Mouse (Mus musculus): Measurements from ENCODE around the gene Myo15b. TPM values are rescaled to one million over a fixed set of nuclear protein-coding genes. Genes with fewer than 3 reads are reported as not detected.
A peak's percentile ranks its signal among the peaks of the same experiment; 100 is the strongest.

The Myo15b gene
- polyA plus RNA-seq, 1 experiment from 2014 or later, result 1.7 TPM

- H3K9ac ChIP-seq (ENCODE audit: low read length), result no peak overlapping the region
- WGBS, result 47% methylated on average over 6 of the region's 6 CpGs
- H3K4me2 ChIP-seq (ENCODE audit: low read depth, low read length), result no peak overlapping the region
- no peaks in the 10 kb centered on the region for H3K9me3 ChIP-seq (replicated peaks; ENCODE audit: control insufficient read depth, low read length)
- H3K27ac ChIP-seq (ENCODE audit: low read length), result no peak overlapping the region
- no peaks in the 10 kb centered on the region for H3K27me3 ChIP-seq (ENCODE audit: control insufficient read depth, insufficient read depth, low read length)
- no peak overlapping the region for H3K4me3 ChIP-seq (ENCODE audit: low read length)
- H3K36me3 ChIP-seq (ENCODE audit: control insufficient read depth, insufficient read depth), result peaks cover 9% of the 10 kb centered on the region; the same call in 1 of the 2 replicates
- H3K4me1 ChIP-seq (ENCODE audit: control insufficient read depth, insufficient read depth, low read length), result no peaks in the 10 kb centered on the region
- ATAC-seq (replicated peaks; ENCODE audit: extremely low read depth, insufficient read depth, low FRiP score), result no peak
Observed at GRCm38 (mm10) chr11:115892213-115892612, 34.0 kb downstream of the Myo15b start.

GRCm38 (mm10) chr11:115893071-115893470 is 34.9 kb downstream of the Myo15b start:
- Histone ChIP-seq H3K36me3 (ENCODE audit: control insufficient read depth, insufficient read depth) (peaks cover 9% of the 10 kb centered on the region; the same call in 1 of the 2 replicates), H3K4me2 (ENCODE audit: low read depth, low read length) (no peak overlapping the region), H3K27ac (ENCODE audit: low read length) (no peak overlapping the region), H3K4me1 (ENCODE audit: control insufficient read depth, insufficient read depth, low read length) (no peaks in the 10 kb centered on the region), H3K27me3 (ENCODE audit: control insufficient read depth, insufficient read depth, low read length) (no peaks in the 10 kb centered on the region), H3K4me3 (ENCODE audit: low read length) (no peak overlapping the region), H3K9ac (ENCODE audit: low read length) (no peak overlapping the region), H3K9me3 (replicated peaks; ENCODE audit: control insufficient read depth, low read length) (no peaks in the 10 kb centered on the region)
- no peak for ATAC-seq (replicated peaks; ENCODE audit: extremely low read depth, insufficient read depth, low FRiP score)
- WGBS, result 85% methylated on average over 9 of the region's 9 CpGs

- no peak overlapping the region for H3K27ac ChIP-seq (ENCODE audit: low read length)
- H3K4me1 ChIP-seq (ENCODE audit: control insufficient read depth, insufficient read depth, low read length), result peaks cover 16% of the 10 kb centered on the region
- WGBS, result 60% methylated on average over 14 of the region's 14 CpGs
Observed at GRCm38 (mm10) chr11:115894755-115895520, 36.7 kb downstream of the Myo15b start.

GRCm38 (mm10) chr11:115898446-115898845 is 40.2 kb downstream of the Myo15b start:
- H3K9ac ChIP-seq (ENCODE audit: low read length), result peak overlapping the region; percentile 21; the same call in 1 of the 2 replicates
- H3K36me3 ChIP-seq (ENCODE audit: control insufficient read depth, insufficient read depth), result peaks cover 9% of the 10 kb centered on the region; the same call in 1 of the 2 replicates

More at GRCm38 (mm10) chr11:115894755-115895520, 36.7 kb downstream of the Myo15b start:
- Histone ChIP-seq H3K4me2 (ENCODE audit: low read depth, low read length) (no peak overlapping the region), H3K36me3 (ENCODE audit: control insufficient read depth, insufficient read depth) (peaks cover 9% of the 10 kb centered on the region; the same call in 1 of the 2 replicates), H3K4me3 (ENCODE audit: low read length) (no peak overlapping the region), H3K27me3 (ENCODE audit: control insufficient read depth, insufficient read depth, low read length) (no peaks in the 10 kb centered on the region), H3K9me3 (replicated peaks; ENCODE audit: control insufficient read depth, low read length) (no peaks in the 10 kb centered on the region), H3K9ac (ENCODE audit: low read length) (no peak overlapping the region)
- ATAC-seq (replicated peaks; ENCODE audit: extremely low read depth, insufficient read depth, low FRiP score), result no peak

GRCm38 (mm10) chr11:115898886-115899285 is 40.7 kb downstream of the Myo15b start:
- 0 out of 2 replicates have a peak, but pooled peaks cover 6% of the 10 kb centered on the region for H3K36me3 ChIP-seq (ENCODE audit: control insufficient read depth, insufficient read depth)
- no peaks in the 10 kb centered on the region for H3K27me3 ChIP-seq (ENCODE audit: control insufficient read depth, insufficient read depth, low read length)
- no peaks in the 10 kb centered on the region for H3K9me3 ChIP-seq (replicated peaks; ENCODE audit: control insufficient read depth, low read length)
- peaks cover 44% of the 10 kb centered on the region for H3K4me1 ChIP-seq (ENCODE audit: control insufficient read depth, insufficient read depth, low read length)
- no peak overlapping the region for H3K9ac ChIP-seq (ENCODE audit: low read length)
- peak overlapping the region; percentile 98 for H3K27ac ChIP-seq (ENCODE audit: low read length)
- H3K4me3 ChIP-seq (ENCODE audit: low read length), result no peak overlapping the region
- H3K4me2 ChIP-seq (ENCODE audit: low read depth, low read length), result no peak overlapping the region
- no peak for ATAC-seq (replicated peaks; ENCODE audit: extremely low read depth, insufficient read depth, low FRiP score)
- 18% methylated on average over 4 of the region's 4 CpGs for WGBS

More at GRCm38 (mm10) chr11:115898446-115898845, 40.2 kb downstream of the Myo15b start:
- H3K9me3 ChIP-seq (replicated peaks; ENCODE audit: control insufficient read depth, low read length), result no peaks in the 10 kb centered on the region
- H3K4me1 ChIP-seq (ENCODE audit: control insufficient read depth, insufficient read depth, low read length), result peaks cover 40% of the 10 kb centered on the region
- no peak overlapping the region for H3K4me2 ChIP-seq (ENCODE audit: low read depth, low read length)
- H3K27me3 ChIP-seq (ENCODE audit: control insufficient read depth, insufficient read depth, low read length), result no peaks in the 10 kb centered on the region
- no peak for ATAC-seq (replicated peaks; ENCODE audit: extremely low read depth, insufficient read depth, low FRiP score)
- H3K4me3 ChIP-seq (ENCODE audit: low read length), result no peak overlapping the region
- 71% methylated on average over 7 of the region's 7 CpGs for WGBS
- peak overlapping the region; percentile 98 for H3K27ac ChIP-seq (ENCODE audit: low read length)

- Histone ChIP-seq H3K27ac (ENCODE audit: low read length) (peak within 1 kb of the TSS; percentile 98), H3K4me3 (ENCODE audit: low read length) (peak within 1 kb of the TSS; percentile 57), H3K27me3 (ENCODE audit: control insufficient read depth, insufficient read depth, low read length) (no peaks in the 10 kb centered on the region), H3K9ac (ENCODE audit: low read length) (peak within 1 kb of the TSS; percentile 75), H3K4me2 (ENCODE audit: low read depth, low read length) (peak within 1 kb of the TSS; percentile 67), H3K4me1 (ENCODE audit: control insufficient read depth, insufficient read depth, low read length) (peaks cover 51% of the 10 kb centered on the region), H3K9me3 (replicated peaks; ENCODE audit: control insufficient read depth, low read length) (no peaks in the 10 kb centered on the region), H3K36me3 (ENCODE audit: control insufficient read depth, insufficient read depth) (0 out of 2 replicates have a peak, but pooled peaks cover 6% of the 10 kb centered on the region)
- ATAC-seq (replicated peaks; ENCODE audit: extremely low read depth, insufficient read depth, low FRiP score), result peak; percentile 53
- 23% methylated on average over 16 of the region's 16 CpGs for WGBS
Observed at GRCm38 (mm10) chr11:115899486-115900266, 41.5 kb downstream of the Myo15b start, which contains the start of gene Smim5. Smim5 (plus strand) TSS chr11:115899966.

- Histone ChIP-seq H3K4me1 (ENCODE audit: control insufficient read depth, insufficient read depth, low read length) (peaks cover 59% of the 10 kb centered on the region), H3K27ac (ENCODE audit: low read length) (peak overlapping the region; percentile 98), H3K27me3 (ENCODE audit: control insufficient read depth, insufficient read depth, low read length) (no peaks in the 10 kb centered on the region), H3K9me3 (replicated peaks; ENCODE audit: control insufficient read depth, low read length) (no peaks in the 10 kb centered on the region), H3K4me2 (ENCODE audit: low read depth, low read length) (peak overlapping the region; percentile 67), H3K9ac (ENCODE audit: low read length) (peak overlapping the region; percentile 75), H3K36me3 (ENCODE audit: control insufficient read depth, insufficient read depth) (0 out of 2 replicates have a peak, but pooled peaks cover 4% of the 10 kb centered on the region), H3K4me3 (ENCODE audit: low read length) (peak overlapping the region; percentile 57)
- 53% methylated on average over 8 of the region's 8 CpGs for WGBS
- ATAC-seq (replicated peaks; ENCODE audit: extremely low read depth, insufficient read depth, low FRiP score), result no peak
Observed at GRCm38 (mm10) chr11:115900561-115901337, 42.5 kb downstream of the Myo15b start.

GRCm38 (mm10) chr11:115901338-115902161 is 43.3 kb downstream of the Myo15b start:
- ATAC-seq (replicated peaks; ENCODE audit: extremely low read depth, insufficient read depth, low FRiP score), result no peak
- Histone ChIP-seq H3K4me2 (ENCODE audit: low read depth, low read length) (peak overlapping the region; percentile 67), H3K36me3 (ENCODE audit: control insufficient read depth, insufficient read depth) (peaks cover 6% of the 10 kb centered on the region; the same call in 1 of the 2 replicates), H3K9me3 (replicated peaks; ENCODE audit: control insufficient read depth, low read length) (no peaks in the 10 kb centered on the region), H3K9ac (ENCODE audit: low read length) (peak overlapping the region; percentile 75), H3K4me3 (ENCODE audit: low read length) (peak overlapping the region; percentile 57), H3K4me1 (ENCODE audit: control insufficient read depth, insufficient read depth, low read length) (peaks cover 59% of the 10 kb centered on the region), H3K27me3 (ENCODE audit: control insufficient read depth, insufficient read depth, low read length) (no peaks in the 10 kb centered on the region), H3K27ac (ENCODE audit: low read length) (peak overlapping the region; percentile 98)
- WGBS, result 52% methylated on average over 9 of the region's 9 CpGs

Data from heart, embryonic 16.5 days (tissue).